Mouse (Mus musculus) bone marrow macrophage, adult 2 months (primary cell): Measurements from ENCODE around the gene Nr1h5.

ENCODE experiments used
- CTCF ChIP-seq: IDR thresholded peaks from 2 replicates; pipeline ENCODE4 v1.5.1; 2012; ENCODE audit warnings: low read depth, mild to moderate bottlenecking, low read length, moderate library complexity
- POLR2A ChIP-seq: IDR thresholded peaks from 2 replicates; pipeline ENCODE4 v1.6.1; 2012; ENCODE audit warnings: mild to moderate bottlenecking, low read depth, low read length, borderline replicate concordance

- TF ChIP-seq POLR2A (no peak), CTCF (no peak)
Observed at GRCm38 (mm10) chr3:102954476-102954875, 9.5 kb downstream of the Nr1h5 start.
